Comparison of ENCODE assay signal across 9 mouse cellular contexts in the genomic region with DNA sequence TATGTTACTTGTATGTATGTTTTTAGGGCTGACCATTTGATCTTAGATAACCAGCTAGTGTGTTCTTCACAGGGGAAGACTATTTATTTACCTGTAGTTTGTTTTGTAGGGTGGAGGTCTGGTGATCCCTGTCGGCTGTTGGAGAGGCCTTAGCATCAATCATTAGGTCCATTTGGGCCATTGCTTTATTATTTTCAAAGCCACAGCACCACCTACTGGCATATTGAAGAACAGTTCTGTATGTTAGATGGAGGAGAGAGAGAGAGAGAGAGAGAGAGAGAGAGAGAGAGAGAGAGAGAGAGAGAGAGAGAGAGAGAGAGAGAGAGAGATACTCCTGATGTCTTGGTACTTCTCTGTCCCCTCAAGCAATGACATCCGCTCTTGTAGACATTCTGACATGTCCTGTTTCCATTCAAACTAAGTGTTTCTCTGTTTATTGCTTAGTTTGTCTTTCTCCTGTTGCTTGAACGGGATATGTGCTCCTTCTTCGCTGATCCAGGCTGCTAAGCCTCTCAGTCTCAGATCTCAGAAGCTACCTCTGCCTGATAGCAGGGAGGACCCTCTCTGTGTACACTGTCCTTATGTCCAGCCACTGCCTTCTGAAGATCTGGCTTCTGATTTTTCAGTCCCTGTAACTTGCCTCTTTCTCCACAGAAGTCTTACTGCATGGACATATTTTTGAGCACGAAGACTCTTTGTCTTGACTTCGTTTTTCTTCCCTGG. TPM values are rescaled to one million over a fixed set of nuclear protein-coding genes. Genes with fewer than 3 reads are reported as not detected.
A peak's percentile ranks its signal among the peaks of the same experiment; 100 is the strongest.
DNase-seq lines count a peak whose midpoint lies in the region; ATAC-seq and TF ChIP-seq lines count a peak whose summit lies in the region.
"Had no signal": no experiment of that assay in that cellular context is flagged by ENCODE, and none has a peak within 500 bp of the region (broad histone marks: within the 10 kb centered on the region; RNA-seq: fewer than 3 reads in every experiment).

No protein-coding gene starts in this region.

- WGBS in heart, embryonic 10.5 days: 49% methylated on average over 6 of the region's 6 CpGs
- 48% methylated on average over 6 of the region's 6 CpGs for WGBS in hindbrain, embryonic 12.5 days

- H3K4me3 ChIP-seq in heart, embryonic 10.5 days: no peak overlapping the region
- no peak overlapping the region for H3K4me3 ChIP-seq in cortical plate, adult 2 months (ENCODE audit: insufficient read depth, low read length)
- no peak overlapping the region for H3K4me3 ChIP-seq in hindbrain, embryonic 12.5 days
- H3K4me3 ChIP-seq: lung, embryonic 15.5 days had no signal

- no peak overlapping the region for H3K9ac ChIP-seq in hindbrain, embryonic 12.5 days
- H3K9ac ChIP-seq: lung, embryonic 15.5 days had no signal

- no peaks in the 10 kb centered on the region for H3K9me3 ChIP-seq in heart, embryonic 10.5 days
- no peaks in the 10 kb centered on the region for H3K9me3 ChIP-seq in hindbrain, embryonic 12.5 days (replicated peaks)
- H3K9me3 ChIP-seq: lung, embryonic 15.5 days had no signal

- TF ChIP-seq POLR2A in cortical plate, adult 2 months (IDR thresholded peaks at IDR 0.05; ENCODE audit: extremely low read depth, insufficient read depth, low read length): no peak

- 0 out of 2 replicates have a peak, but pooled peaks cover 2% of the 10 kb centered on the region for H3K4me1 ChIP-seq in heart, embryonic 10.5 days
- H3K4me1 ChIP-seq in cortical plate, adult 2 months (ENCODE audit: control insufficient read depth, insufficient read depth, low read length): no peaks in the 10 kb centered on the region
- H3K4me1 ChIP-seq in hindbrain, embryonic 12.5 days: no peaks in the 10 kb centered on the region
- H3K4me1 ChIP-seq: lung, embryonic 15.5 days had no signal

- peak; percentile 23 to 64 for DNase-seq in heart, adult 9 months (ENCODE audit: low spot score in 2 of 2)
- no peak for DNase-seq in heart, embryonic 10.5 days (ENCODE audit: low spot score)
- DNase-seq in MN1 (ENCODE audit: low spot score): peak; percentile 15
- peak; percentile 36 to 63 for DNase-seq in left cerebral cortex, adult 18-20 months (ENCODE audit: low spot score in 2 of 2)
- peak; percentile 85 for DNase-seq in mesoderm, embryonic 11.5 days (ENCODE audit: low read depth, low spot score)
- peak; percentile 56 for DNase-seq in thymus, postnatal 14 days

- no peaks in the 10 kb centered on the region for H3K36me3 ChIP-seq in heart, embryonic 10.5 days
- H3K36me3 ChIP-seq in hindbrain, embryonic 12.5 days: no peaks in the 10 kb centered on the region
- H3K36me3 ChIP-seq: lung, embryonic 15.5 days had no signal

- TF ChIP-seq CTCF in cortical plate, adult 2 months (IDR thresholded peaks at IDR 0.05; ENCODE audit: extremely low read depth, insufficient read depth, low read length): peak; percentile 44; the same call in 1 of the 2 replicates

- peaks cover 38% of the 10 kb centered on the region for H3K27me3 ChIP-seq in heart, embryonic 10.5 days (ENCODE audit: insufficient read depth, poor library complexity, severe bottlenecking)
- no peaks in the 10 kb centered on the region for H3K27me3 ChIP-seq in hindbrain, embryonic 12.5 days
- H3K27me3 ChIP-seq: lung, embryonic 15.5 days had no signal

- no peak overlapping the region for H3K27ac ChIP-seq in heart, embryonic 10.5 days
- no peak overlapping the region for H3K27ac ChIP-seq in cortical plate, adult 2 months (ENCODE audit: insufficient read depth, low read length)
- no peak overlapping the region for H3K27ac ChIP-seq in hindbrain, embryonic 12.5 days
- H3K27ac ChIP-seq: lung, embryonic 15.5 days had no signal

- no peak overlapping the region for H3K4me2 ChIP-seq in hindbrain, embryonic 12.5 days (replicated peaks)
- H3K4me2 ChIP-seq: lung, embryonic 15.5 days had no signal

- peak; percentile 46; the same call in 1 of the 2 replicates for ATAC-seq in hindbrain, embryonic 12.5 days (ENCODE audit: low FRiP score)

RNA-seq across cellular contexts. Expression of a gene that starts 52.9 kb away (rescaled TPM):
- polyA plus RNA-seq in heart, embryonic 10.5 days (2016; fragmentation: Nextera tagmentation; extraction: Ambion mirVana): 7.5 and 7.7 TPM in 2 replicates
- polyA plus RNA-seq in cortical plate, adult 2 months (2012; rRNA removed): 4.2 and 4.6 TPM in 2 replicates
- 12.0 and 12.7 TPM in 2 replicates for polyA plus RNA-seq in hindbrain, embryonic 12.5 days (2016; fragmentation: Nextera tagmentation; extraction: Ambion mirVana)
- 1 to 10 TPM; 2.3 to 2.7 TPM for total RNA-seq in left cerebral cortex, adult 18-20 months (2021)
